Mouse (Mus musculus) kidney, embryonic 16.5 days (tissue): Measurements from ENCODE around the gene Parp3. TPM values are rescaled to one million over a fixed set of nuclear protein-coding genes. Genes with fewer than 3 reads are reported as not detected.

Experiments
- ATAC-seq: fragments of 200-750 bp; cut with Nextera tagmentation; 2 replicates; pipeline ENCODE4 v1.8.0; 2017; ENCODE audit warnings: moderate TSS enrichment; ENCODE audit not compliant: low FRiP score, low TSS enrichment
- H3K27ac ChIP-seq: fragments of 300-500 bp; sonication (generic); 2 replicates; pipeline ENCODE4 v1.5.1; 2014; ENCODE audit warnings: low read length
- H3K27me3 ChIP-seq: fragments of 300-500 bp; sonication (generic); 2 replicates; pipeline ENCODE4 v1.6.1; 2014; ENCODE audit warnings: low read length, control low read depth, mixed read lengths; ENCODE audit not compliant: insufficient read depth
- H3K36me3 ChIP-seq: fragments of 300-500 bp; sonication (generic); 2 replicates; pipeline ENCODE4 v1.6.1; 2014; ENCODE audit warnings: low read length, control low read depth, mixed read lengths; ENCODE audit not compliant: insufficient read depth
- H3K4me1 ChIP-seq: fragments of 300-500 bp; sonication (generic); 2 replicates; pipeline ENCODE4 v1.6.1; 2014; ENCODE audit warnings: low read length, control low read depth, mixed read lengths; ENCODE audit not compliant: insufficient read depth
- H3K4me2 ChIP-seq: fragments of 300-500 bp; sonication (generic); replicated peaks from 2 replicates; pipeline ENCODE4 v1.6.1; 2014; ENCODE audit warnings: low read depth, low read length
- H3K4me3 ChIP-seq: fragments of 300-500 bp; sonication (generic); 2 replicates; pipeline ENCODE4 v1.5.1; 2014; ENCODE audit warnings: mild to moderate bottlenecking, low read length
- H3K9ac ChIP-seq: fragments of 300-500 bp; sonication (generic); replicated peaks from 2 replicates; pipeline ENCODE4 v1.6.1; 2014; ENCODE audit warnings: low read length
- H3K9me3 ChIP-seq: fragments of 300-500 bp; sonication (generic); 2 replicates; pipeline ENCODE4 v1.6.1; 2016; ENCODE audit warnings: low read length, control low read depth
- WGBS: fragments of 180-500 bp; shearing (Covaris S2); extraction: QIAGEN DNeasy Blood & Tissue Kit; methylation state at CpG from one replicate; pipeline ENCODE4 v1.1.7; 2014; 5-methylcytosine and 5-hydroxymethylcytosine counted together
- polyA plus RNA-seq: library from polyadenylated mRNA; unstranded; fragments of >200 nt; fragmentation: Nextera tagmentation; extraction: Ambion mirVana; gene quantifications from 2 replicates; pipeline ENCODE4 v1.2.1, GENCODE M21; 2015

The Parp3 gene
- polyA plus RNA-seq, 1 experiment from 2014 or later = 3.5 TPM

DNA sequence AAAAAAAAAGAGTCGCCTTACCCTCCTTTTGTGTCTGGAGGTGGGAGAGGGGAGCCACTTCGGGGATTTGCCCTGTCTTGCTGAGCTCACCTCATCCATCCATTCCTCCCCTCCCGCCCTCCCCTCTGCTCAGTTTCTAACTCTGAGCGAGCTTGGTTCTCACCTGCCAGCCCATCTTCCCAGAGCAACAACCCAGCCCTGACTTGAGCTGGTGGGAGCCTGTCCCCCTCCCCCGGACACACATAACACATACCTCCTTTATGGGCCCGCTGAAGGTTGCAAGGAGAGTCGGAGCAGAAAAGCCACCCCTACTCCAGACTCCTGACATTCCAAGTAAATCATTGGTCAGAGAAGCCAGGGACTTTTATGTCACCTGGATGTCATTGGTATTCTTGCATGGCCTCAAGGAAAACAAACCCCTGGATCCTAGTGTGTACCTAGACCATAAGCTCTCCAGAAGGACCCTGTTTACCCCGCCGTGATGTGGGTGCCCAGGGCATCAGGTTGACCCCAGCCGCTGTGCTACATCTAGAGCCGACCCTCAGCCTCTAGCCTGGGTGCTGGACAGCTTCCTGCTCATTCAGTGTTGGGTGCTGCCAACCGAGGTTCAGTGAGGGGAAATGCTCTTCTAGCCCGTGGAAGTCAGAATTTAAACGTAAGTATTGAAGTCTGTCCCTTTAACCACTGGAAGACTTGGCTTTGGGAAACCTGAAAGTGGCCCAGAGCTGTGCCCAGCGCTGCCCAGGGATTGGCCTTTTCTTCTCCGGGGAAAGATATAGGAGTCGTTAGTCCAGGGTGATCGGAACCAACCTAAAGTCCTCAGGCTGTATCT lies 55.5 kb downstream of the Parp3 start:
- peak; percentile 53 for ATAC-seq
- H3K4me1 ChIP-seq = peaks cover 35% of the 10 kb centered on the region
- H3K4me2 ChIP-seq = peak overlapping the region; percentile 49
- H3K27me3 ChIP-seq = peaks cover 3% of the 10 kb centered on the region; the same call in 1 of the 2 replicates
- no peaks in the 10 kb centered on the region for H3K36me3 ChIP-seq
- peak overlapping the region; percentile 25 for H3K4me3 ChIP-seq
- no peaks in the 10 kb centered on the region for H3K9me3 ChIP-seq
- peak overlapping the region; percentile 45 for H3K9ac ChIP-seq
- peak overlapping the region; percentile 17 for H3K27ac ChIP-seq
- 8% methylated on average over 18 of the region's 18 CpGs for WGBS

DNA sequence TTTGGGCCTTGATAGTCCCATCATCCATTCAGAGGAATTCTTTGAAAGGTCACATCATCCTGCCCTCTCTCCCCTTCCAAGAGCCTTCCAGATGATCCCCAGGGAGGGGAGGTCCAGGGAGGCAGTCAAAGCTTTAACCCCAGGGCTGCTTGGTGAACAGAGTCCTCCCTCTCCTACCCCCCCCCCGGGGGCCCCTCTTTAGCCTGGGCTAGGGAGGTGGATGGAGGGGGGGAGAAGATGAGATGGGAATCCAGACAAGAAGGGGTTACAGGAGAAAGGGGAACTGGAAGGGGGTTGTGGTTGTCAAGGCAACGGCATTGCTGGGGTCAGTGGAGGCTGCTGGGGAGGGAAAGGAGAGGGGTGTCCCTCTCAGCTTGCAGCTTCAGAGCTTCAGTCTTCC lies 56.1 kb downstream of the Parp3 start:
- peak overlapping the region; percentile 45 for H3K9ac ChIP-seq
- peaks cover 35% of the 10 kb centered on the region for H3K4me1 ChIP-seq
- H3K36me3 ChIP-seq = no peaks in the 10 kb centered on the region
- peaks cover 3% of the 10 kb centered on the region; the same call in 1 of the 2 replicates for H3K27me3 ChIP-seq
- no peak overlapping the region for H3K4me3 ChIP-seq
- WGBS = 0% methylated on average over 2 of the region's 2 CpGs
- no peaks in the 10 kb centered on the region for H3K9me3 ChIP-seq
- no peak for ATAC-seq
- peak overlapping the region; percentile 17 for H3K27ac ChIP-seq
- H3K4me2 ChIP-seq = peak overlapping the region; percentile 49

Other genes starting within 250 kb of the Parp3 start
- 122 and 128 TPM in 2 replicates for gene Alas1, start 228.3 kb downstream of the Parp3 start, polyA plus RNA-seq
- 28.4 and 29.2 TPM in 2 replicates for gene Poc1a, start 195.9 kb downstream of the Parp3 start, polyA plus RNA-seq
- 13.6 and 13.7 TPM in 2 replicates for gene Dusp7, start 108.3 kb downstream of the Parp3 start, polyA plus RNA-seq
- gene Rpl29, start 47.5 kb downstream of the Parp3 start, polyA plus RNA-seq = 947 and 1,016 TPM in 2 replicates
- 59.1 and 62.4 TPM in 2 replicates for gene Acy1, start 38.6 kb downstream of the Parp3 start, polyA plus RNA-seq
- 45.5 and 48.3 TPM in 2 replicates for gene Abhd14b, start 29.5 kb downstream of the Parp3 start, polyA plus RNA-seq
- 68.8 and 70.3 TPM in 2 replicates for gene Abhd14a, start 29.3 kb downstream of the Parp3 start, polyA plus RNA-seq
- gene Pcbp4, start 23.7 kb downstream of the Parp3 start, polyA plus RNA-seq = 119 and 136 TPM in 2 replicates
- 0.31 and 0.41 TPM in 2 replicates for gene Gpr62, start 11.0 kb downstream of the Parp3 start, polyA plus RNA-seq
- 56.2 and 59.5 TPM in 2 replicates for gene Rrp9, start 986 bp downstream of the Parp3 start, polyA plus RNA-seq
- gene Iqcf1, start 23.0 kb upstream of the Parp3 start, polyA plus RNA-seq = not detected in 2 replicates
- not detected in 2 replicates for gene Iqcf5, start 37.6 kb upstream of the Parp3 start, polyA plus RNA-seq
- gene Iqcf3, start 84.7 kb upstream of the Parp3 start, polyA plus RNA-seq = not detected in 2 replicates
- not detected in 2 replicates for gene Iqcf4, start 94.0 kb upstream of the Parp3 start, polyA plus RNA-seq
- gene Iqcf6, start 149.6 kb upstream of the Parp3 start, polyA plus RNA-seq = not detected in 2 replicates
- gene Grm2, start 179.1 kb upstream of the Parp3 start, polyA plus RNA-seq = not detected in 2 replicates
- 84.1 and 88.0 TPM in 2 replicates for gene Tex264, start 209.0 kb upstream of the Parp3 start, polyA plus RNA-seq